Mouse (Mus musculus): ENCODE results near the gene Cenpb. TPM values are rescaled to one million over a fixed set of nuclear protein-coding genes. Genes with fewer than 3 reads are reported as not detected.

The Cenpb gene
- total RNA-seq, 1 experiment from 2014 or later = 17.4 TPM

- ATAC-seq (replicated peaks in 1 of 2; ENCODE audit: insufficient read depth in 1 of 2, low FRiP score in 2 of 2, low TSS enrichment in 1 of 2, low read depth in 1 of 2, poor library complexity in 2 of 2, severe bottlenecking in 2 of 2) = no peak
Observed at GRCm38 (mm10) chr2:131175945-131176309, 3.9 kb downstream of the Cenpb start.

GRCm38 (mm10) chr2:131175286-131175944, 4.5 kb downstream of the Cenpb start:
- no peak for ATAC-seq (replicated peaks in 1 of 2; ENCODE audit: insufficient read depth in 1 of 2, low FRiP score in 2 of 2, low TSS enrichment in 1 of 2, low read depth in 1 of 2, poor library complexity in 2 of 2, severe bottlenecking in 2 of 2)

DNA sequence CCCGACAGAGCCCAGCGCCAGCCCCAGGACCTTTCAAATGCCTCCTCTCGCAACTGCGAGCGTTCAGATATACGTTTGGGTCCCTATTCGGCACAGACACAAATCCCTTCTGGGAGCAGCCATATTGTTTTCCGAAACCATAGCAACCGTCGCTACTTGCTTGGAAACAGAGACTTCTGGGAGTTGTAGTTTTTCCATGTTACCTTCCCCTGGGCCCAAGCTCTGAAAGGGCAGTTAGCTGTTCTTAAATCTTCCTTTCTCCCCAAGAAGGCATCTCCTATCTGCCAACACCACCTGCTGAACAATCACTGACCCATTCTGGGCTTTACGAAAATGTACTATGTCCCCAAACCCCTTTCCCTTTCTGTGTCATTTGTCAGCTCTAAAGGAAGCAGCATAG, 5.2 kb downstream of the Cenpb start:
- peak; percentile 61 to 63 for ATAC-seq (replicated peaks in 1 of 2; ENCODE audit: insufficient read depth in 1 of 2, low FRiP score in 2 of 2, low TSS enrichment in 1 of 2, low read depth in 1 of 2, poor library complexity in 2 of 2, severe bottlenecking in 2 of 2)

- ATAC-seq (replicated peaks in 1 of 2; ENCODE audit: insufficient read depth in 1 of 2, low FRiP score in 2 of 2, low TSS enrichment in 1 of 2, low read depth in 1 of 2, poor library complexity in 2 of 2, severe bottlenecking in 2 of 2) = no peak
Observed at GRCm38 (mm10) chr2:131172322-131172721, 7.5 kb downstream of the Cenpb start.

DNA sequence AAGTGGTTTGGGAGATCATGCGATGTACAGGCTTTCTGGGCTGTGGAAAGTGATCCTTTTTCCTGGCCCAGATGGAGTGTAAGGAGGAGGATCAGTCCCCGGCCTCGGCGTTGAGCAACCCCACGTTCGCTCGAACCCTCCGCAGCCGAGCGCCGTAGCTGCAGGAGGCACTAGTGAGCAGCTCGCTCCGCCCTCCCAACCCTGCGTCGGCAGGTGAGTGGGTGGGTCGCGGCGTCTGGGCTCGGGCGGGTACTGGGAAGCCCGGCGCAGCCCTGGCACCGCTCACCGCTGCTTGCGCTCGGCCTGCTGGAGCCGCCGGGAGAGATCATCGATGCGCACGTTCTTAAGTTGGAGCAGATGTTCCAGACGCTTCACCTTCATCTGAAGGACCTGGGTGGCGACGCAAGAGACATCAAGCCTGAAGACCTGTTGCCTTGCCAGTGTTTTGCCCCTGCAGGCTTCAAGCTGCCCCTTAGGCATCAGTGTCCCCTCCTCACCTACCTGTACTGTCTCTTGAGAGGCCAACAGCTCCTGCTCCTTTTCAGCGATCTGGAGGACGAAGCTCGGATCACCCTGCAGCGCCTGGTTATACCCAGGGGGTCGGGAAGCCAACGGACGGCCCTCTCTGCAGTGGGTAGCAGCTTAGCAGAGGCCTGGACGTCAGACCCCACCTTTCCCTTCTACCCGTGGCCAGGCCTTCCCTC, 8.3 kb downstream of the Cenpb start:
- peak in 1 of 2 experiments; percentile 31; a peak in 1 of 4 replicates for ATAC-seq (replicated peaks in 1 of 2; ENCODE audit: insufficient read depth in 1 of 2, low FRiP score in 2 of 2, low TSS enrichment in 1 of 2, low read depth in 1 of 2, poor library complexity in 2 of 2, severe bottlenecking in 2 of 2)

DNA sequence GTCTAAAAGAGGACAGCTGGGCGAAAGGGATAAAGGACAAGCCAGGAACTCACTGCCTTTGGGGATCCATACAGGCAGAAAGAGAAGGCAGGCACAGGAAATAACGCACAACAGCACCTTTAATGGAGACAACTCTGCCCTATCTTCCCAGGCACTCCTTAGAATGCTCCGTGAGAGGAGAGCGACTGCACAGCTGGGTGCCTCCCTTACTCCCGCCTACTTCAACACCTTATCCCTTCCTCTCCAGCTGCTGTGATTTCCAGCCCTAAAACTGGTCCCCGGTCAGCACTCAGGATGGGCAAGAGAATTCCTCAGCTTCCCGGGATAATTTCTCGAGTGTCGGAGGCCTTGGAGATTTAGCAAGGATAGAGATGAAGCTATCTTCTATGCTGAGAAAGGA, 8.9 kb downstream of the Cenpb start:
- no peak for ATAC-seq (replicated peaks in 1 of 2; ENCODE audit: insufficient read depth in 1 of 2, low FRiP score in 2 of 2, low TSS enrichment in 1 of 2, low read depth in 1 of 2, poor library complexity in 2 of 2, severe bottlenecking in 2 of 2)

GRCm38 (mm10) chr2:131168914-131169313, 11.0 kb downstream of the Cenpb start:
- ATAC-seq (replicated peaks in 1 of 2; ENCODE audit: insufficient read depth in 1 of 2, low FRiP score in 2 of 2, low TSS enrichment in 1 of 2, low read depth in 1 of 2, poor library complexity in 2 of 2, severe bottlenecking in 2 of 2) = no peak

- no peak for ATAC-seq (replicated peaks in 1 of 2; ENCODE audit: insufficient read depth in 1 of 2, low FRiP score in 2 of 2, low TSS enrichment in 1 of 2, low read depth in 1 of 2, poor library complexity in 2 of 2, severe bottlenecking in 2 of 2)
Observed at GRCm38 (mm10) chr2:131167984-131168383, 11.9 kb downstream of the Cenpb start.

DNA sequence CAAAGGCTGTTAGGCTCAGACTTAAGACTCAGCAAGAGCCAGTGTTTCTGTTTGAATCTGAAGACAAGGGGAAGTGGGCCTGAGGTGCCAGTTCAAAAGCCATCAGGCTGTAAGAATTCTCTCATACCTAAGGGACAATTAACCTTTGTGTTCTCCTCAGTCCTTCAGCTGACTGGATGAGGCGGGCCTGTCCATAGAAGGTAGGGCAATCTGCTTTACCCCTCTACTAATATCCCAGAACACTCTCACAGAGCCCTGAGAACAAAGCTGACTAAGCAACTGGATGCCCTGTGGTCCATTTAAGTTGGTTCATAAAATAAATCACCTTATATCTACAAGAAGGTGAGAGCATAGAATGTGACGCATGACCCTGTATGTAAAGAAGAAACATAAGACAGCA, 13.7 kb downstream of the Cenpb start:
- no peak for ATAC-seq (replicated peaks in 1 of 2; ENCODE audit: insufficient read depth in 1 of 2, low FRiP score in 2 of 2, low TSS enrichment in 1 of 2, low read depth in 1 of 2, poor library complexity in 2 of 2, severe bottlenecking in 2 of 2)

DNA sequence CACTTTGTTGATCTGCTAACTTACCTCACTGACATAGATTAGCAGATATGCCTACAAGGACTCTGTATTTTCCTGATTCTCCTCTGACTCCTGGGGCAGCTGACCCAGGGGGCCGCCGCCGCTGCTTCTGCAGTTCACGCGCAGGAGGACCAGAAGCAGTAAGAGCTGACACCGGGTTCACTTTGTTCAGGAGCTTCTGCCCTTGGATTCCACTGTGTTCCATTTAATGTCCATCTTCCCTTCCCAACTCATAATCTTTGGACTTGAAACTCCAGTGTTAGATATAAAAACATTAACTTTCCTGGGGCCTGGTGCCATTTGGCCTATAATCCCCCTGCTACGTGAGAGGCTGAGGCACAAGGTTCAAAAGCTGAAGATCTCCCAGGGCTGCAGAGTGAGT, 15.9 kb downstream of the Cenpb start:
- no peak for ATAC-seq (replicated peaks in 1 of 2; ENCODE audit: insufficient read depth in 1 of 2, low FRiP score in 2 of 2, low TSS enrichment in 1 of 2, low read depth in 1 of 2, poor library complexity in 2 of 2, severe bottlenecking in 2 of 2)

- no peak for ATAC-seq (replicated peaks in 1 of 2; ENCODE audit: insufficient read depth in 1 of 2, low FRiP score in 2 of 2, low TSS enrichment in 1 of 2, low read depth in 1 of 2, poor library complexity in 2 of 2, severe bottlenecking in 2 of 2)
Observed at GRCm38 (mm10) chr2:131160671-131161111, 19.2 kb downstream of the Cenpb start.

- peak; percentile 51 to 97 for ATAC-seq (replicated peaks in 1 of 2; ENCODE audit: insufficient read depth in 1 of 2, low FRiP score in 2 of 2, low TSS enrichment in 1 of 2, low read depth in 1 of 2, poor library complexity in 2 of 2, severe bottlenecking in 2 of 2)
Observed at GRCm38 (mm10) chr2:131159938-131160581, 19.8 kb downstream of the Cenpb start, which contains the start of gene 1700037H04Rik. TSS of gene 1700037H04Rik (minus strand) at chr2:131160081.

- no peak; a peak in 1 of 4 replicates for ATAC-seq (replicated peaks in 1 of 2; ENCODE audit: insufficient read depth in 1 of 2, low FRiP score in 2 of 2, low TSS enrichment in 1 of 2, low read depth in 1 of 2, poor library complexity in 2 of 2, severe bottlenecking in 2 of 2)
Observed at GRCm38 (mm10) chr2:131159491-131159910, 20.4 kb downstream of the Cenpb start.

DNA sequence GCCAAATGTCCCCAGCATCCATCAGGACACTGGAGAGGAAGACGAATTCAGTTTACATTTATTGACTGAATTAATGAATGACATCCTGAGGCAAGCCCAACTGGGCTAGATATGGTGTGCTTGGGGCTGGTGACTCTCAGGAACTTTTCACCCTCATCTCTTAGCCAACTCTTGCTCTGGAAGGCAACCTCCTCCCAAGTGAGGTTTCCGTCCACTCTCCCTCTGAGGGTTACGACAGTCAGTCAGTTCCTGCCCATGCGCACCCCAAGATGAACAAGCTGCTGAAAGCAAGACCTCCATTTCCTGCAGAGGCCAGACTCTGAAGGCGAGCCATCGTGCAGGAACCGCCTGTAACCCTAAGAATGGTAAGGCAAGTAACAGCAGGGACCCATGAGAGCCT, 22.9 kb downstream of the Cenpb start:
- no peak for ATAC-seq (replicated peaks in 1 of 2; ENCODE audit: insufficient read depth in 1 of 2, low FRiP score in 2 of 2, low TSS enrichment in 1 of 2, low read depth in 1 of 2, poor library complexity in 2 of 2, severe bottlenecking in 2 of 2)

GRCm38 (mm10) chr2:131154036-131154435, 25.8 kb downstream of the Cenpb start:
- ATAC-seq (replicated peaks in 1 of 2; ENCODE audit: insufficient read depth in 1 of 2, low FRiP score in 2 of 2, low TSS enrichment in 1 of 2, low read depth in 1 of 2, poor library complexity in 2 of 2, severe bottlenecking in 2 of 2) = no peak

DNA sequence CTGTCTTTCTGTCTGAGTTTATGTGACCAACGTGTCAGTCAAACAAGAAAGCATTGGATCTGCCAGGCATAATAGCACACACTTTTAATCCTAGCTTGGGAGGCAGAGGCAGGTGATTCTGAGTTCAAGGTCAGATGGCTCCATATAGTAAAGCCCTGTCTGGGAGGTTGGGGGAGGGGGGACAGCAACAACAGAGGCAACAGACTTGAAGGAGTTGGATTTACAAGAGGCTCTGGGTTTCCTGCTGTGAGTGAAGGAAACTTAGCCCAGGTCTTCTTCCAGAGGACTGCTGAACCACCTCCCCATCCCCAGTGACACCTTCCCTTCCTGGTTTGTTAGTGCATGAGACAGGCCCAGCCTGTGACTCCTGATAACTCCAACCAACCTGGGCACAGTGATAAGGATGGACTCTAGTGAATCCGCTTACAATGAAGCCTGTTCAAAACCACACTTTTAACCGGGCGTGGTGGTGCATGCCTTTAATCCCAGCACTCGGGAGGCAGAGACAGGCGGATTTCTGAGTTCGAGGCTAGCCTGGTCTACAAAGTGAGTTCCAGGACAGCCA, 27.6 kb downstream of the Cenpb start:
- no peak for ATAC-seq (replicated peaks in 1 of 2; ENCODE audit: insufficient read depth in 1 of 2, low FRiP score in 2 of 2, low TSS enrichment in 1 of 2, low read depth in 1 of 2, poor library complexity in 2 of 2, severe bottlenecking in 2 of 2)

DNA sequence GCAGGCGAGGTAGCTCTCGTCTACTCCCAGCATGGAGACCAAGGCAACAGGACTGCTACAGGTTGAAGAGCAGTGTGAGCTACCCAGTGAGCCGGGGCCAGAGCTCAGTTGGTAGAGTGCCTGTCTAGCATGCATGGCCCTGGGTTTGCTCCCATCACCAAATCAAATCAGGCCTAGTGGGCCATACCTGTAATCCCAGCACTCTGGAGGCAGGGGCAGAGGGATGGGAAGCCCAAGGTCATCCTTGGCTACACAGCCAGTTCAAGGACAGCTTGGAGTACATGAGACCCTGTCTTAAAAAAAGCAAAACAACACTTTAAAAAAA, 30.7 kb downstream of the Cenpb start:
- ATAC-seq (replicated peaks in 1 of 2; ENCODE audit: insufficient read depth in 1 of 2, low FRiP score in 2 of 2, low TSS enrichment in 1 of 2, low read depth in 1 of 2, poor library complexity in 2 of 2, severe bottlenecking in 2 of 2) = no peak

All from hematopoietic stem cell, adult 5-6 weeks (primary cell).